In the genomic region with DNA sequence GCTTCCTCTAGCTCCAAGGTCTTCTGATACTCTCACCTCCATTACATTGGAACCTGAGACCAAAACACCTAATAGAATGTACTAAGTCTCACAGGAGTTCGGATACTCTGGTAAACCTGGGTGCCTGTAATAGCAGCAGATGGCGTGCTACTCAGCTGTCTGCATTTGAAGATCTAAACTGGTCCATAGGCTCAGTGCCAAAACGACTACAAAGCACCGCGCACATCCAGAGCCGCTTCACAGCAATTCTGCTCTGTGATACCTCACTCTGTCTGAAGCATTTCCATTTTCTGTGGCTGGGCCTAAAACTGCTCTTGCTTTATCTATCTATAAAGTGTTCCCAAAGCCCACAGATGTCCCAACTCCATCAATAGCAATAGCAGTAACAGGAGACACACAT, we compare ENCODE assay signal across 21 mouse cellular contexts. TPM values are rescaled to one million over a fixed set of nuclear protein-coding genes. Genes with fewer than 3 reads are reported as not detected.
DNase-seq lines count a peak whose midpoint lies in the region; ATAC-seq and TF ChIP-seq lines count a peak whose summit lies in the region.
"Had no signal": no experiment of that assay in that cellular context is flagged by ENCODE, and none has a peak within 500 bp of the region (broad histone marks: within the 10 kb centered on the region; RNA-seq: fewer than 3 reads in every experiment).

No protein-coding gene starts in this region.

- DNase-seq in forebrain, embryonic 14.5 days (ENCODE audit: low spot score), result peak; percentile 71
- no peak for DNase-seq in forebrain, embryonic 11.5 days (ENCODE audit: low spot score)
- DNase-seq in right cerebral cortex, adult 18-20 months, result peak; percentile 70
- DNase-seq in right cerebral cortex, postnatal 4 days, result no peak
- DNase-seq in left cerebral cortex, postnatal 25 days (ENCODE audit: low spot score in 2 of 2), result peak; percentile 67 to 88
- DNase-seq in telencephalon, adult 2 months (ENCODE audit: low read depth, low spot score), result peak; percentile 80
- no peak for DNase-seq in thymus, adult 2 months
- no peak for DNase-seq in adrenal gland, adult 8-10 months
- DNase-seq: cerebellum, adult 11-12 months; embryo, embryonic 11 days; gastrocnemius, postnatal 10 days; heart, postnatal 14 days; kidney, adult 2 months; kidney, postnatal 36 days; lung, postnatal 14 days had no signal

- intact Hi-C loops in left cerebral cortex, postnatal 25 days (cut with DNase I), result no loop called here

- H3K9ac ChIP-seq in forebrain, embryonic 14.5 days (ENCODE audit: low read length), result no peak overlapping the region
- no peak overlapping the region for H3K9ac ChIP-seq in forebrain, embryonic 11.5 days (ENCODE audit: low read length)
- H3K9ac ChIP-seq: liver, embryonic 14.5 days; neural tube, embryonic 13.5 days had no signal

- H3K4me1 ChIP-seq in forebrain, embryonic 14.5 days (ENCODE audit: control insufficient read depth, insufficient read depth, low read length), result no peaks in the 10 kb centered on the region; the same call in 1 of the 2 replicates
- no peaks in the 10 kb centered on the region for H3K4me1 ChIP-seq in forebrain, embryonic 11.5 days (replicated peaks; ENCODE audit: control insufficient read depth, insufficient read depth, low read length)
- H3K4me1 ChIP-seq in thymus, adult 2 months (replicated peaks; ENCODE audit: control insufficient read depth, insufficient read depth, low read length), result no peaks in the 10 kb centered on the region
- H3K4me1 ChIP-seq: limb, embryonic 10.5 days; neural tube, embryonic 13.5 days had no signal

- H3K36me3 ChIP-seq in forebrain, embryonic 14.5 days (ENCODE audit: control insufficient read depth, insufficient read depth, low read length), result no peaks in the 10 kb centered on the region
- H3K36me3 ChIP-seq in forebrain, embryonic 11.5 days (ENCODE audit: control insufficient read depth, insufficient read depth, low read length), result no peaks in the 10 kb centered on the region
- no peaks in the 10 kb centered on the region for H3K36me3 ChIP-seq in thymus, adult 2 months (ENCODE audit: control insufficient read depth, insufficient read depth, low read length)
- H3K36me3 ChIP-seq: limb, embryonic 10.5 days; neural tube, embryonic 13.5 days had no signal

- TF ChIP-seq CTCF in thymus, adult 2 months (IDR thresholded peaks at IDR 0.05; ENCODE audit: borderline replicate concordance, control insufficient read depth, extremely low read depth, insufficient read depth, low read length, poor library complexity), result no peak

- H3K4me3 ChIP-seq in forebrain, embryonic 14.5 days (ENCODE audit: low read depth, low read length), result no peak overlapping the region
- H3K4me3 ChIP-seq in forebrain, embryonic 11.5 days (ENCODE audit: low read depth, low read length), result no peak overlapping the region
- no peak overlapping the region for H3K4me3 ChIP-seq in thymus, adult 2 months (ENCODE audit: control insufficient read depth, insufficient read depth, low read length)
- H3K4me3 ChIP-seq: limb, embryonic 10.5 days; neural tube, embryonic 13.5 days had no signal

- peak; percentile 44; the same call in 1 of the 2 replicates for ATAC-seq in forebrain, embryonic 14.5 days
- no peak for ATAC-seq in forebrain, embryonic 11.5 days (replicated peaks; ENCODE audit: low FRiP score)
- ATAC-seq: activated CD4-positive, CD25-positive, alpha-beta regulatory T cell, adult 4 months had no signal

- no peaks in the 10 kb centered on the region for H3K27me3 ChIP-seq in forebrain, embryonic 14.5 days (replicated peaks; ENCODE audit: control insufficient read depth, insufficient read depth, low read length)
- H3K27me3 ChIP-seq in forebrain, embryonic 11.5 days (ENCODE audit: control insufficient read depth, insufficient read depth, low read length), result no peaks in the 10 kb centered on the region
- H3K27me3 ChIP-seq in thymus, adult 2 months (ENCODE audit: control insufficient read depth, insufficient read depth, low read length), result no peaks in the 10 kb centered on the region
- H3K27me3 ChIP-seq: neural tube, embryonic 13.5 days had no signal

- TF ChIP-seq POLR2A in thymus, adult 2 months (IDR thresholded peaks at IDR 0.05; ENCODE audit: control insufficient read depth, extremely low read depth, insufficient read depth, low read length, poor library complexity), result no peak

- H3K27ac ChIP-seq in forebrain, embryonic 14.5 days (ENCODE audit: low read depth, low read length), result no peak overlapping the region
- no peak overlapping the region for H3K27ac ChIP-seq in forebrain, embryonic 11.5 days (ENCODE audit: low read depth, low read length)
- H3K27ac ChIP-seq in thymus, adult 2 months (ENCODE audit: control insufficient read depth, insufficient read depth, low read length), result no peak overlapping the region
- H3K27ac ChIP-seq: limb, embryonic 10.5 days; liver, embryonic 14.5 days; neural tube, embryonic 13.5 days had no signal

- no peak overlapping the region for H3K4me2 ChIP-seq in forebrain, embryonic 14.5 days (ENCODE audit: low read length)
- no peak overlapping the region for H3K4me2 ChIP-seq in forebrain, embryonic 11.5 days (ENCODE audit: low read depth, low read length, severe bottlenecking)
- H3K4me2 ChIP-seq: neural tube, embryonic 13.5 days had no signal

- WGBS in forebrain, embryonic 14.5 days, result 68% methylated on average over 6 of the region's 6 CpGs
- WGBS in forebrain, embryonic 11.5 days, result 96% methylated on average over 6 of the region's 6 CpGs
- 89% methylated on average over 6 of the region's 6 CpGs for WGBS in thymus, adult 2 months

- no peaks in the 10 kb centered on the region for H3K9me3 ChIP-seq in forebrain, embryonic 14.5 days (replicated peaks; ENCODE audit: control insufficient read depth, low read length)
- H3K9me3 ChIP-seq in forebrain, embryonic 11.5 days (ENCODE audit: control insufficient read depth, low read length), result no peaks in the 10 kb centered on the region
- H3K9me3 ChIP-seq: limb, embryonic 10.5 days; neural tube, embryonic 13.5 days had no signal

RNA-seq across cellular contexts. Expression of a gene that starts 17.4 kb away (rescaled TPM):
- polyA plus RNA-seq in forebrain, embryonic 14.5 days (2014; fragmentation: Nextera tagmentation; extraction: Ambion mirVana), result 0.75 and 0.97 TPM in 2 replicates
- 3.5 and 4.1 TPM in 2 replicates for polyA plus RNA-seq in forebrain, embryonic 11.5 days (2014; fragmentation: Nextera tagmentation; extraction: Ambion mirVana)
- 10 to 100 TPM; 13.8 to 16.5 TPM for total RNA-seq in left cerebral cortex, postnatal 25 days (2021)
- 0.13 and 0.15 TPM in 2 replicates for polyA plus RNA-seq in thymus, adult 2 months (2012; rRNA removed)
- total RNA-seq in adrenal gland, adult 8-10 months (2022), result 1 to 10 TPM; 4.9 to 8.1 (median 6.9) TPM
- total RNA-seq: megakaryocyte-erythroid progenitor cell, adult 5-6 weeks; monocyte, adult 5-6 weeks had no signal
- polyA plus RNA-seq: activated CD4-positive, CD25-positive, alpha-beta regulatory T cell, adult 4 months had no signal

Comparison
In these comparisons a context has a peak if more than half of its experiments do, and no peak if none do; other contexts are left out.
1. DNase-seq: peak in forebrain, embryonic 14.5 days (single experiment), right cerebral cortex, adult 18-20 months (single experiment), left cerebral cortex, postnatal 25 days (2 of 2) and telencephalon, adult 2 months (single experiment); none in forebrain, embryonic 11.5 days (single experiment), right cerebral cortex, postnatal 4 days (single experiment), thymus, adult 2 months (single experiment) and adrenal gland, adult 8-10 months (single experiment).